Mouse (Mus musculus) C2C12 (cell line): ENCODE measurements around the gene Akap6.

ENCODE experiments used
- CEBPB ChIP-seq: IDR thresholded peaks from one replicate; pipeline ENCODE4 v1.6.1; 2011; ENCODE audit warnings: low read depth, mild to moderate bottlenecking, control low read depth, moderate library complexity
- CTCF ChIP-seq: IDR thresholded peaks from one replicate; pipeline ENCODE4 v1.5.1; 2011; ENCODE audit not compliant: control insufficient read depth, insufficient read depth, insufficient read length
- USF1 ChIP-seq: IDR thresholded peaks from one replicate; pipeline ENCODE4 v1.6.1; 2011; ENCODE audit warnings: low read depth, mild to moderate bottlenecking, control low read depth, moderate library complexity

DNA sequence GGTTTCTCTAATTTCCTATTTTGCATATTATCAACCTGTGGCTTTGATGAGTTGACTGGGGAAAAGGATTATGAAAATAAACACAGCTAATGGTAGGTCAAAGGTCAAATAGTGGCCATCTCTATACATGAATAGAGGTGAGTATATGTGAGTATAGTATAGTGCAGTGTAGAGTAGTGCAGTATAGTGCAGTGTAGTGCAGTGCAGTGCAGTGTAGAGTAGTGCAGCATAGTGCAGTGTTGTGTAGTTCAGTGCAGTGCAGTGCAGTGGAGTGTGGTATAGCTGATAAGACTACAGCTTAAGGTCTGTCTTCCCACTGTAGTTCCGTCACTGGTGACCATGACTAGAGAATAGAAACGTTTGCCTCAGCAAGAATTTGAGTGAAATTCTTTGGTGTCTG, 245.8 kb downstream of the Akap6 start:
- no peak for TF ChIP-seq CTCF
- TF ChIP-seq USF1: no peak
- TF ChIP-seq CEBPB: no peak
